Comparison of ENCODE assay signal across 9 mouse cellular contexts in genomic region chr2:64043099-64043498, GRCm38 (mm10). TPM values are rescaled to one million over a fixed set of nuclear protein-coding genes. Genes with fewer than 3 reads are reported as not detected.
DNase-seq lines count a peak whose midpoint lies in the region; ATAC-seq and TF ChIP-seq lines count a peak whose summit lies in the region.
"Had no signal": no experiment of that assay in that cellular context is flagged by ENCODE, and none has a peak within 500 bp of the region (broad histone marks: within the 10 kb centered on the region; RNA-seq: fewer than 3 reads in every experiment).

No protein-coding gene starts in this region.

- no peaks in the 10 kb centered on the region for H3K27me3 ChIP-seq in limb, embryonic 14.5 days (ENCODE audit: control insufficient read depth, insufficient read depth, low read length)
- no peaks in the 10 kb centered on the region for H3K27me3 ChIP-seq in limb, embryonic 10.5 days (ENCODE audit: low read depth, poor library complexity, severe bottlenecking)
- H3K27me3 ChIP-seq: megakaryocyte, embryonic 14.5 days; stomach, embryonic 15.5 days had no signal

- ATAC-seq in limb, embryonic 14.5 days (ENCODE audit: low FRiP score, low read depth): no peak
- ATAC-seq in erythroblast, adult 5-6 weeks (replicated peaks; ENCODE audit: low FRiP score, poor library complexity, severe bottlenecking): no peak

- no peak overlapping the region for H3K4me3 ChIP-seq in limb, embryonic 14.5 days (replicated peaks; ENCODE audit: low read length)
- no peak overlapping the region for H3K4me3 ChIP-seq in limb, embryonic 10.5 days
- H3K4me3 ChIP-seq: megakaryocyte, embryonic 14.5 days; stomach, embryonic 15.5 days had no signal

- H3K27ac ChIP-seq in limb, embryonic 14.5 days (replicated peaks; ENCODE audit: low read depth, low read length): no peak overlapping the region
- no peak overlapping the region for H3K27ac ChIP-seq in limb, embryonic 10.5 days
- H3K27ac ChIP-seq: stomach, embryonic 15.5 days had no signal

- no peaks in the 10 kb centered on the region for H3K36me3 ChIP-seq in limb, embryonic 14.5 days (ENCODE audit: control insufficient read depth, insufficient read depth, low read length)
- H3K36me3 ChIP-seq in limb, embryonic 10.5 days: no peaks in the 10 kb centered on the region
- H3K36me3 ChIP-seq: stomach, embryonic 15.5 days had no signal

- no peak overlapping the region for H3K4me2 ChIP-seq in limb, embryonic 14.5 days (replicated peaks; ENCODE audit: low read depth, low read length, severe bottlenecking)
- H3K4me2 ChIP-seq: stomach, embryonic 15.5 days had no signal

- TF ChIP-seq POLR2A in limb, embryonic 14.5 days (IDR thresholded peaks at IDR 0.05; ENCODE audit: borderline replicate concordance, extremely low read depth, insufficient read depth, insufficient read length): no peak

- no peak overlapping the region for H3K9ac ChIP-seq in limb, embryonic 14.5 days (ENCODE audit: low read depth, low read length, severe bottlenecking)
- H3K9ac ChIP-seq: stomach, embryonic 15.5 days had no signal

- H3K9me3 ChIP-seq in limb, embryonic 14.5 days (ENCODE audit: control insufficient read depth, low read length): no peaks in the 10 kb centered on the region
- no peaks in the 10 kb centered on the region for H3K9me3 ChIP-seq in limb, embryonic 10.5 days (replicated peaks)
- H3K9me3 ChIP-seq: megakaryocyte, embryonic 14.5 days; stomach, embryonic 15.5 days had no signal

- peak; percentile 64 for DNase-seq in limb, embryonic 14.5 days (ENCODE audit: low spot score)
- DNase-seq in limb, embryonic 10.5 days (ENCODE audit: low spot score): no peak
- DNase-seq in brain, embryonic 18.5 days (ENCODE audit: low read depth, low spot score): peak; percentile 50
- peak; percentile 20 to 50 for DNase-seq in gastrocnemius, postnatal 4 days (ENCODE audit: low spot score in 2 of 2)
- DNase-seq in layer of hippocampus, postnatal 14 days (ENCODE audit: low spot score in 2 of 2): peak; percentile 41 to 79
- DNase-seq in retina, embryonic 14.5 days (ENCODE audit: low spot score): no peak

- H3K4me1 ChIP-seq in limb, embryonic 14.5 days (ENCODE audit: control insufficient read depth, insufficient read depth, low read length): no peaks in the 10 kb centered on the region; the same call in 1 of the 2 replicates
- peaks cover 4% of the 10 kb centered on the region; the same call in 1 of the 2 replicates for H3K4me1 ChIP-seq in limb, embryonic 10.5 days
- H3K4me1 ChIP-seq: megakaryocyte, embryonic 14.5 days; stomach, embryonic 15.5 days had no signal

- 33% methylated on average over 3 of the region's 3 CpGs for WGBS in limb, embryonic 14.5 days
- 89% methylated on average over 3 of the region's 3 CpGs for WGBS in limb, embryonic 10.5 days

RNA-seq across cellular contexts. Expression of gene Fign, which starts 54.7 kb away (rescaled TPM):
- 2.8 and 3.8 TPM in 2 replicates for polyA plus RNA-seq in limb, embryonic 14.5 days (2012; rRNA removed)
- polyA plus RNA-seq in limb, embryonic 14.5 days (2014; fragmentation: Nextera tagmentation; extraction: Ambion mirVana): 4.0 and 5.7 TPM in 2 replicates
- 16.6 and 20.4 TPM in 2 replicates for polyA plus RNA-seq in limb, embryonic 10.5 days (2016; fragmentation: Nextera tagmentation; extraction: Ambion mirVana)
- total RNA-seq in gastrocnemius, postnatal 4 days (2021): 1 to 10 TPM; 7.6 to 7.9 TPM
- total RNA-seq in layer of hippocampus, postnatal 14 days (2021): 1 to 10 TPM; 1.8 to 2.5 TPM
- not detected in 2 replicates for total RNA-seq in erythroblast, adult 5-6 weeks (2015; ENCODE audit: low replicate concordance)
- total RNA-seq in erythroblast, adult 5-6 weeks (2017; ENCODE audit: low replicate concordance): not detected in 2 replicates

Comparison
In these comparisons a context has a peak if more than half of its experiments do, and no peak if none do; other contexts are left out.
1. DNase-seq: peak in limb, embryonic 14.5 days (single experiment), brain, embryonic 18.5 days (single experiment), gastrocnemius, postnatal 4 days (2 of 2) and layer of hippocampus, postnatal 14 days (2 of 2); none in limb, embryonic 10.5 days (single experiment) and retina, embryonic 14.5 days (single experiment).